Mouse (Mus musculus) liver, embryonic 14.5 days (tissue): ENCODE results near the gene Psma3.

ENCODE experiments used
- CTCF ChIP-seq: IDR thresholded peaks from 2 replicates; pipeline ENCODE4 v1.5.1; 2016; ENCODE audit warnings: antibody characterized with exemption, low read depth, control low read depth
- EP300 ChIP-seq: IDR thresholded peaks from 2 replicates; pipeline ENCODE4 v1.6.1; 2016; ENCODE audit warnings: antibody characterized with exemption, low read depth

- TF ChIP-seq CTCF (no peak), EP300 (no peak)
Observed at GRCm38 (mm10) chr12:70999423-70999903, 25.0 kb downstream of the Psma3 start.
